Mouse (Mus musculus) midbrain, postnatal 0 days (tissue): ENCODE measurements around the gene Ccdc42. TPM values are rescaled to one million over a fixed set of nuclear protein-coding genes. Genes with fewer than 3 reads are reported as not detected.
A peak's percentile ranks its signal among the peaks of the same experiment; 100 is the strongest.

ENCODE experiments used
- ATAC-seq: fragments of 200-750 bp; cut with Nextera tagmentation; 2 replicates; pipeline ENCODE4 v1.8.0; 2017; ENCODE audit warnings: moderate number of reproducible peaks, mild to moderate bottlenecking, moderate TSS enrichment, moderate library complexity; ENCODE audit not compliant: low FRiP score
- DNase-seq: peaks from one replicate; pipeline ENCODE4 v3.0.0-alpha.2; 2015; ENCODE audit warnings: low spot score
- H3K27ac ChIP-seq: fragments of 300-500 bp; sonication (generic); 2 replicates; pipeline ENCODE4 v1.5.1; 2014; ENCODE audit warnings: low read depth, mild to moderate bottlenecking, low read length, mixed read lengths
- H3K27me3 ChIP-seq: fragments of 300-500 bp; sonication (generic); 2 replicates; pipeline ENCODE4 v1.6.1; 2014; ENCODE audit warnings: low read length, control low read depth, mixed read lengths; ENCODE audit not compliant: insufficient read depth
- H3K36me3 ChIP-seq: fragments of 300-500 bp; sonication (generic); 2 replicates; pipeline ENCODE4 v1.6.1; 2014; ENCODE audit warnings: low read length, control low read depth, mixed read lengths; ENCODE audit not compliant: insufficient read depth
- H3K4me1 ChIP-seq: fragments of 300-500 bp; sonication (generic); 2 replicates; pipeline ENCODE4 v1.6.1; 2014; ENCODE audit warnings: mild to moderate bottlenecking, control low read depth, antibody characterized with exemption, low read length, mixed read lengths; ENCODE audit not compliant: insufficient read depth
- H3K4me2 ChIP-seq: fragments of 300-500 bp; sonication (generic); 2 replicates; pipeline ENCODE4 v1.6.1; 2014; ENCODE audit warnings: low read depth, mild to moderate bottlenecking, low read length, mixed read lengths; ENCODE audit not compliant: poor library complexity, severe bottlenecking
- H3K4me3 ChIP-seq: fragments of 300-500 bp; sonication (generic); 2 replicates; pipeline ENCODE4 v1.5.1; 2014; ENCODE audit warnings: low read depth, mild to moderate bottlenecking, low read length, moderate library complexity
- H3K9ac ChIP-seq: fragments of 300-500 bp; sonication (generic); replicated peaks from 2 replicates; pipeline ENCODE4 v1.6.1; 2014; ENCODE audit warnings: mild to moderate bottlenecking, low read length, moderate library complexity, mixed read lengths; ENCODE audit not compliant: poor library complexity, severe bottlenecking
- H3K9me3 ChIP-seq: fragments of 300-500 bp; sonication (generic); 2 replicates; pipeline ENCODE4 v1.6.1; 2016; ENCODE audit warnings: low read length, control low read depth
- CTCF ChIP-seq: IDR thresholded peaks from 2 replicates; pipeline ENCODE4 v1.5.1; 2016; ENCODE audit warnings: antibody characterized with exemption, mild to moderate bottlenecking
- WGBS: fragments of 180-500 bp; shearing (Covaris S2); extraction: QIAGEN DNeasy Blood & Tissue Kit; methylation state at CpG from one replicate; pipeline ENCODE4 v1.1.7; 2014; 5-methylcytosine and 5-hydroxymethylcytosine counted together
- polyA plus RNA-seq: library from polyadenylated mRNA; unstranded; fragments of >200 nt; fragmentation: Nextera tagmentation; extraction: Ambion mirVana; gene quantifications from 2 replicates; pipeline ENCODE4 v1.2.1, GENCODE M21; 2015
- total RNA-seq: library from RNA; depleted of rRNA; stranded (reverse); fragments of >200 nt; gene quantifications from 2 replicates; pipeline ENCODE4 v1.2.3, GENCODE M21; 2014

Ccdc42 gene
- total and polyA plus RNA-seq, 2 experiments from 2014 or later, result 0.33 to 0.51 TPM

GRCm38 (mm10) chr11:68602200-68602931 is 15.5 kb downstream of the Ccdc42 start:
- DNase-seq (no peak), ATAC-seq (no peak)
- H3K9ac ChIP-seq, result no peak overlapping the region
- no peak overlapping the region for H3K4me2 ChIP-seq
- WGBS, result 21% methylated on average over 8 of the region's 8 CpGs
- no peak overlapping the region for H3K27ac ChIP-seq
- H3K4me1 ChIP-seq, result peaks cover 4% of the 10 kb centered on the region; the same call in 1 of the 2 replicates
- no peaks in the 10 kb centered on the region for H3K27me3 ChIP-seq
- H3K4me3 ChIP-seq, result no peak overlapping the region
- no peaks in the 10 kb centered on the region for H3K9me3 ChIP-seq
- TF ChIP-seq CTCF, result no peak
- H3K36me3 ChIP-seq, result no peaks in the 10 kb centered on the region

GRCm38 (mm10) chr11:68607046-68607445 is 20.2 kb downstream of the Ccdc42 start:
- Histone ChIP-seq H3K27me3 (no peaks in the 10 kb centered on the region), H3K9ac (no peak overlapping the region), H3K36me3 (no peaks in the 10 kb centered on the region), H3K27ac (no peak overlapping the region), H3K4me1 (no peaks in the 10 kb centered on the region; the same call in 1 of the 2 replicates), H3K4me3 (no peak overlapping the region), H3K4me2 (no peak overlapping the region), H3K9me3 (no peaks in the 10 kb centered on the region)
- ATAC-seq, result no peak
- WGBS, result 88% methylated on average over 2 of the region's 2 CpGs
- no peak for DNase-seq
- no peak for TF ChIP-seq CTCF

- Histone ChIP-seq H3K27me3 (no peaks in the 10 kb centered on the region), H3K9ac (no peak overlapping the region), H3K36me3 (no peaks in the 10 kb centered on the region), H3K27ac (no peak overlapping the region), H3K4me3 (no peak overlapping the region), H3K4me1 (no peaks in the 10 kb centered on the region), H3K9me3 (no peaks in the 10 kb centered on the region), H3K4me2 (no peak overlapping the region)
- DNase-seq (peak; percentile 13), ATAC-seq (no peak)
- WGBS, result 67% methylated on average over 9 of the region's 9 CpGs
- TF ChIP-seq CTCF, result no peak
Observed at GRCm38 (mm10) chr11:68609910-68610566, 23.2 kb downstream of the Ccdc42 start.

- H3K4me2 ChIP-seq, result no peak overlapping the region
- H3K4me1 ChIP-seq, result no peaks in the 10 kb centered on the region
- no peaks in the 10 kb centered on the region for H3K36me3 ChIP-seq
- no peaks in the 10 kb centered on the region for H3K9me3 ChIP-seq
- ATAC-seq (no peak), DNase-seq (no peak)
- H3K27ac ChIP-seq, result no peak overlapping the region
- WGBS, result 89% methylated on average over 8 of the region's 8 CpGs
- H3K9ac ChIP-seq, result no peak overlapping the region
- no peak for TF ChIP-seq CTCF
- no peaks in the 10 kb centered on the region for H3K27me3 ChIP-seq
- no peak overlapping the region for H3K4me3 ChIP-seq
Observed at GRCm38 (mm10) chr11:68610567-68610947, 23.7 kb downstream of the Ccdc42 start.

GRCm38 (mm10) chr11:68613071-68613711 is 26.4 kb downstream of the Ccdc42 start:
- H3K4me2 ChIP-seq, result no peak overlapping the region
- WGBS, result 68% methylated on average over 5 of the region's 5 CpGs

GRCm38 (mm10) chr11:68622751-68623150 is 35.9 kb downstream of the Ccdc42 start:
- 85% methylated on average over 9 of the region's 9 CpGs for WGBS
- H3K9ac ChIP-seq, result no peak overlapping the region

More at GRCm38 (mm10) chr11:68613071-68613711, 26.4 kb downstream of the Ccdc42 start:
- Histone ChIP-seq H3K4me3 (no peak overlapping the region), H3K4me1 (no peaks in the 10 kb centered on the region), H3K36me3 (no peaks in the 10 kb centered on the region), H3K27me3 (no peaks in the 10 kb centered on the region), H3K27ac (no peak overlapping the region), H3K9ac (no peak overlapping the region), H3K9me3 (no peaks in the 10 kb centered on the region)
- no peak for TF ChIP-seq CTCF
- DNase-seq (no peak), ATAC-seq (no peak)

More at GRCm38 (mm10) chr11:68622751-68623150, 35.9 kb downstream of the Ccdc42 start:
- TF ChIP-seq CTCF, result no peak
- Histone ChIP-seq H3K4me3 (no peak overlapping the region; the same call in 1 of the 2 replicates), H3K36me3 (no peaks in the 10 kb centered on the region), H3K27ac (peak overlapping the region; percentile 38; the same call in 1 of the 2 replicates), H3K4me1 (no peaks in the 10 kb centered on the region), H3K4me2 (peak overlapping the region; percentile 48; the same call in 1 of the 2 replicates), H3K27me3 (no peaks in the 10 kb centered on the region), H3K9me3 (no peaks in the 10 kb centered on the region)
- no peak for DNase-seq
- no peak for ATAC-seq
